Mouse (Mus musculus) limb, embryonic 14.5 days (tissue): ENCODE data around the gene Rhbdd3. TPM values are rescaled to one million over a fixed set of nuclear protein-coding genes. Genes with fewer than 3 reads are reported as not detected.

Experiments
- ATAC-seq: fragments of 200-750 bp; cut with Nextera tagmentation; 2 replicates; pipeline ENCODE4 v1.8.0; 2017; ENCODE audit warnings: low read depth, moderate number of reproducible peaks, moderate TSS enrichment; ENCODE audit not compliant: low FRiP score
- DNase-seq: peaks from one replicate; pipeline ENCODE4 v3.0.0-alpha.2; 2015; ENCODE audit warnings: low spot score
- H3K27ac ChIP-seq: fragments of 300-500 bp; sonication (generic); replicated peaks from 2 replicates; pipeline ENCODE4 v1.5.1; 2014; ENCODE audit warnings: low read depth, mild to moderate bottlenecking, low read length, moderate library complexity, mixed read lengths
- H3K27me3 ChIP-seq: fragments of 300-500 bp; sonication (generic); 2 replicates; pipeline ENCODE4 v1.6.1; 2014; ENCODE audit warnings: low read length, mixed read lengths; ENCODE audit not compliant: control insufficient read depth, insufficient read depth
- H3K36me3 ChIP-seq: fragments of 300-500 bp; sonication (generic); 2 replicates; pipeline ENCODE4 v1.6.1; 2014; ENCODE audit warnings: mild to moderate bottlenecking, low read length, moderate library complexity, mixed read lengths; ENCODE audit not compliant: control insufficient read depth, insufficient read depth
- H3K4me1 ChIP-seq: fragments of 300-500 bp; sonication (generic); 2 replicates; pipeline ENCODE4 v1.6.1; 2014; ENCODE audit warnings: antibody characterized with exemption, low read length, mixed read lengths; ENCODE audit not compliant: control insufficient read depth, insufficient read depth
- H3K4me2 ChIP-seq: fragments of 300-500 bp; sonication (generic); replicated peaks from 2 replicates; pipeline ENCODE4 v1.6.1; 2014; ENCODE audit warnings: low read depth, mild to moderate bottlenecking, low read length, moderate library complexity; ENCODE audit not compliant: severe bottlenecking
- H3K4me3 ChIP-seq: fragments of 300-500 bp; sonication (generic); replicated peaks from 2 replicates; pipeline ENCODE4 v1.5.1; 2014; ENCODE audit warnings: low read length
- H3K9ac ChIP-seq: fragments of 300-500 bp; sonication (generic); 2 replicates; pipeline ENCODE4 v1.6.1; 2014; ENCODE audit warnings: mild to moderate bottlenecking, low read depth, low read length, moderate library complexity; ENCODE audit not compliant: severe bottlenecking
- H3K9me3 ChIP-seq: fragments of 300-500 bp; sonication (generic); 2 replicates; pipeline ENCODE4 v1.6.1; 2016; ENCODE audit warnings: low read length; ENCODE audit not compliant: control insufficient read depth
- POLR2A ChIP-seq: fragments of 200-500 bp; IDR thresholded peaks from 2 replicates; pipeline ENCODE4 v1.8.0; 2012; ENCODE audit warnings: inconsistent platforms, mild to moderate bottlenecking, moderate library complexity, borderline replicate concordance; ENCODE audit not compliant: insufficient read depth, insufficient read length; ENCODE audit errors: extremely low read depth
- WGBS: fragments of 180-500 bp; shearing (Covaris S2); extraction: QIAGEN DNeasy Blood & Tissue Kit; methylation state at CpG from one replicate; pipeline ENCODE4 v1.1.7; 2014; 5-methylcytosine and 5-hydroxymethylcytosine counted together
- polyA plus RNA-seq, 2 experiments: library from polyadenylated mRNA; depleted of rRNA in 1 of 2; stranded (reverse) in 1 of 2; unstranded in 1 of 2; fragments of >200 nt; fragmentation: Nextera tagmentation in 1 of 2; extraction: Ambion mirVana in 1 of 2; gene quantifications; 2 replicates each; pipeline versions ENCODE4 v1.2.1 to v1.2.3; 2012 to 2014

Rhbdd3 gene
- polyA plus RNA-seq, 2 experiments = 24.6 to 48.1 TPM

DNA sequence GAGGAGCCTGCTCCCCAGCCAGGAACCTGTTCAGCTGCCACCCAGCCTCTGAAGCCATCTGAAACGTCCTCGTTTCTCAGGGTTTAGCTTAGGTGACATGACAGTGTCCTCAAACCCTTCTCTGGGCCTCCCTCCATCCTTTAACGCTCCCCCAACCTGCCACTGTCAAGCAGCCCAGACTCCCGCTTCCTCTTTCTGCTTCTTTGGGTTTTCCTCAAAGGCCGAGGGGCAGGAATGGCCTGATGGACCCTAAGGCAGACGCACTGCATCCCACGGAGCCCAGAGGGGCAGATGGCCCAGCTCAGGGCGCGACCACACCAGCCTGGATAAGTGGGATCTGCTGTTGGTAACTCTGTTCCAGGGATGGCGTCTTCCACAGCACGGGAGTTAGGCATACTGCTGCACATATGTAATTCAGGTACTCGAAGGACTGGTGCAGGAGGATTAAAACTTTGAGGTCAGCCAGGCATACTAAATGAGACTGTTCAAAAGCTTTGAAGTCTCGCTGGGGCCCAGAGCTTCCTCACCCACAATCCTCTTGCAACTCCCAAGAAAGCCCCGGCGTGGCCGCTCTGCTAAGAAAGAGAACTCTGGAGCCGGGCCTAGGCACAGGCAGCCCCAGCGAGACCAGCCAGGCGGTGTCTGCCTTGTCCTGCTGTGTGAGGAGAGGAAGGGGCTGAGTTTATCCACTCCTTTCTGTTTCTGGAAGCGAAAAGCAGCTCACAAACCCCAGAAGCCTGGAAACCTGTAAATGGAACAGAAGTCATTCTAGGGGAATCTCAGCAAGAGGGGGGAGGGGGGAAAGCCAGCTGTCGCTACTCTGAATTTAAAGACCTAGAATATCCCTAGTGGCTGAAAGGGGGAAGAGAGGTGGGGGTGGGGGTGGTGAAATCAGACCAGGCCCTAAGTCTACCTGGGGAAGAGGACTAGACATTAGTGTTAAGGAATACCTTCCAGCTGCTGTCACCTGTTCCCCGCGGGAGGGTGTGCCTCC is 42.5 kb upstream of the Rhbdd3 start:
- ATAC-seq (no peak), DNase-seq (no peak)
- Histone ChIP-seq H3K27ac (no peak overlapping the region; the same call in 1 of the 2 replicates), H3K9me3 (no peaks in the 10 kb centered on the region), H3K9ac (0 out of 2 replicates have a peak overlapping the region, but pooled peaks have one; percentile 16), H3K4me2 (no peak overlapping the region), H3K27me3 (peaks cover 56% of the 10 kb centered on the region), H3K4me3 (no peak overlapping the region), H3K4me1 (peaks cover 23% of the 10 kb centered on the region), H3K36me3 (peaks cover 10% of the 10 kb centered on the region)
- 29% methylated on average over 21 of the region's 23 CpGs for WGBS
- no peak for TF ChIP-seq POLR2A

DNA sequence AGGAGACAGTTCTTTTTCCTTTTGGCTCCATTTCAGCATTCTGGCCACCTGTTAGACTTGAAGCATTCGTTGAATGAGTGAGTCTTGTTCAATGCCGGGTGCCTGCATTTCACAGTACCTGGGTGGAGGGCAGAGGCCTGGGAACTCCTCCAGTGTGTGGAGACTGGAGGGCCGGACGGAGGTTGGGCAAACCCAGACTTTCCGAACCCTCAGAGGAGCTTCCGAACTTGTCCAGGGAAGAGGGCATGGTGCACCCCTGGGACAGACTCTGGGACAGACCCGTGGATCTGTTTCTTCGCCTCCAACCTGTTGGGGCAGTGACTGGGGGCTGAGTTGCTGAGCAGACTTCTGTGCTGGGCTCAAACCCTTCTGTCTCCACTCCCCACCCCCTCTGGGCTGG is 41.7 kb upstream of the Rhbdd3 start:
- TF ChIP-seq POLR2A = no peak
- Histone ChIP-seq H3K4me1 (peaks cover 32% of the 10 kb centered on the region), H3K27ac (no peak overlapping the region), H3K9me3 (no peaks in the 10 kb centered on the region), H3K9ac (no peak overlapping the region), H3K36me3 (peaks cover 11% of the 10 kb centered on the region), H3K27me3 (peaks cover 64% of the 10 kb centered on the region), H3K4me3 (no peak overlapping the region), H3K4me2 (no peak overlapping the region; the same call in 1 of the 2 replicates)
- DNase-seq (no peak), ATAC-seq (no peak)
- 54% methylated on average over 8 of the region's 8 CpGs for WGBS

DNA sequence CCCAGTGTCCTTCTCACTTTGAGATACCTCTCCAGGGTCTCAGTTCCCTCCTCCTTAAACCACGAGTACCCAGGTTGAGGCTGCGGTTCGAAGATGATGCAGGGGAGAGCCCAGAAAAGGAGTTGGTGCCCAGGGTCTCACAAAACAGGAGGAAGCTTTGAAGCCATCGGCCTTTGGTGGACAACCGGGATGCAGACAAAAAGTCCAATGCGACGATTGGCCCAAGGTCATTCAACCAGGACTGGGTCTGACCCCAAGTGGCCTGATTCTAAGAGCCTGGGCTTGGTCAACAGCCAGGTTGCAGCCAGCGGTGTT is 41.2 kb upstream of the Rhbdd3 start:
- Histone ChIP-seq H3K36me3 (peaks cover 11% of the 10 kb centered on the region), H3K27ac (no peak overlapping the region), H3K4me2 (peak overlapping the region; percentile 94), H3K27me3 (peaks cover 69% of the 10 kb centered on the region), H3K4me3 (peak overlapping the region; percentile 53), H3K9me3 (no peaks in the 10 kb centered on the region), H3K4me1 (peaks cover 36% of the 10 kb centered on the region), H3K9ac (peak overlapping the region; percentile 56)
- WGBS = 13% methylated on average over 8 of the region's 8 CpGs
- ATAC-seq = no peak
- no peak for DNase-seq
- TF ChIP-seq POLR2A = no peak

DNA sequence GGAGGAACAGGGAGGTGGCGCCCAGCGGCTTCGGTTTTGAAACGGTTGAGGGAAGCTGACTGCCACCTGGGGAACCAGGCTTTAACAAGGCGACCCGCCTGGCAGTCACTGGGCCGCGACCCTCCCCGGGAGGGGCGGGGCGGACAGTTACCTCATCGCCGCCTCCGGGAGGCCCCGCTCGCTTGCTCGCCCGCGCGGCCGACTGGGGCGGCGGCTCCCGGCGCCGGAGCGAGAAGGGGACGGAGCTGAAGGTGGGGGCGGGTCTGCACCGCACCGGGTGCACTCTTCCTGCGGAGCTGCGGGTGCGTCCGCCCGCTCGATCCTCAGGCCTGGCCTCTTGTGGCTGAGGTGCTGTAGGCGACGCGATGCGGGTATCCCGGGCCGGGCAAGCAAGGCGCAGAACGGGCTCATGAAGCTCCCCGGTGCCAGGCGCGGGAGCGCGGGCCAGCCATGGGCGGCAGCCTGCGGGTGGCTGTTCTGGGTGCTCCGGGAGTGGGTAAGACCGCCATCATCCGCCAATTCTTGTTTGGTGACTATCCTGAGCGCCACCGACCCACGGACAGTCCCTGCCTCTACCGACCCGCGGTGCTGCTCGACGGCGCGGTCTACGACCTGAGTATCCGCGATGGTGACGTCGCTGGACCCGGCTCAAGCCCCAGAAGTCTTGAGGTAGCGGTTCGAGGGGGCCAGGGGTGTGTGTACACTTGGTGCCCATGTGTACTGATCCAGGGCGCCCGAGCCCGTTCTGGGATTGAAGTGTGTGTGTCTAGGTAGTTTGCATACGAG is 40.7 kb upstream of the Rhbdd3 start, which contains the start of gene Rasl10a:
TSS of gene Rasl10a (plus strand) at position 273 of the 786 bp plus-strand sequence.
- Histone ChIP-seq H3K4me3 (peak within 1 kb of the TSS; percentile 53), H3K27ac (no peak within 1 kb of the TSS), H3K9me3 (no peaks in the 10 kb centered on the region), H3K27me3 (peaks cover 74% of the 10 kb centered on the region), H3K36me3 (peaks cover 13% of the 10 kb centered on the region), H3K9ac (peak within 1 kb of the TSS; percentile 56), H3K4me1 (peaks cover 39% of the 10 kb centered on the region), H3K4me2 (peak within 1 kb of the TSS; percentile 94)
- TF ChIP-seq POLR2A = no peak
- ATAC-seq (0 out of 2 replicates have a peak, but pooled peaks have one; percentile 8), DNase-seq (no peak)
- 4% methylated on average over 55 of the region's 77 CpGs for WGBS

DNA sequence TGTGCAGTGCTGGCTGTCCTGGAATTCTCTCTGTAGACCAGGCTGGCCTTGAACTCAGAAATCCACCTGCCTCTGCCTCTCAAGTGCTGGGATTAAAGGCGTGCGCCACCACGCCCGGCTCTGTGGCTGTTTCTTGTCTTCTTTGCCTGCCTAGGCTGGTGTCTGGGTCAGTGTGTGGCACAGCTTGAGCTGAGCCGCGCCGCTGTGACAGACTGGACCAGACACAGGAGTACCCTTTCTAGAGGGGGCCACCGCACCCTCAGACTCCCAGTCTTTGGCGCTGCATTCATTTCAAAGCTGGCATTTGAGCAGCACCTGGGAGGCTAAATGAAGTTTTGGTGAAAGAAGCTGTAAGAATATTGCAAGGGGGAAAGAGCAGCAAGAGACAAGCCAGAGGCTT is 39.9 kb upstream of the Rhbdd3 start:
- Histone ChIP-seq H3K4me3 (peak overlapping the region; percentile 53), H3K4me1 (peaks cover 41% of the 10 kb centered on the region), H3K27me3 (peaks cover 82% of the 10 kb centered on the region), H3K9ac (no peak overlapping the region), H3K27ac (no peak overlapping the region), H3K4me2 (peak overlapping the region; percentile 94; the same call in 1 of the 2 replicates), H3K36me3 (peaks cover 21% of the 10 kb centered on the region), H3K9me3 (no peaks in the 10 kb centered on the region)
- DNase-seq (no peak), ATAC-seq (no peak)
- 35% methylated on average over 9 of the region's 9 CpGs for WGBS
- TF ChIP-seq POLR2A = no peak
